Mouse (Mus musculus) pancreas, adult 10 weeks (tissue): ENCODE results near the gene Adgrg6. TPM values are rescaled to one million over a fixed set of nuclear protein-coding genes. Genes with fewer than 3 reads are reported as not detected.

Experiments
- polyA plus RNA-seq: library from polyadenylated mRNA; stranded (reverse); fragments of 350-450 nt; fragmentation: Illumina TruSeq; extraction: RNeasy Lipid Tissue Mini Kit (QIAGEN cat#74804); gene quantifications from one replicate; pipeline ENCODE4 v1.2.3, GENCODE M21; 2015; ENCODE audit warnings: low read depth, low replicate concordance; ENCODE audit not compliant: insufficient read depth

Gene Adgrg6
- 2.5 TPM for polyA plus RNA-seq

DNA sequence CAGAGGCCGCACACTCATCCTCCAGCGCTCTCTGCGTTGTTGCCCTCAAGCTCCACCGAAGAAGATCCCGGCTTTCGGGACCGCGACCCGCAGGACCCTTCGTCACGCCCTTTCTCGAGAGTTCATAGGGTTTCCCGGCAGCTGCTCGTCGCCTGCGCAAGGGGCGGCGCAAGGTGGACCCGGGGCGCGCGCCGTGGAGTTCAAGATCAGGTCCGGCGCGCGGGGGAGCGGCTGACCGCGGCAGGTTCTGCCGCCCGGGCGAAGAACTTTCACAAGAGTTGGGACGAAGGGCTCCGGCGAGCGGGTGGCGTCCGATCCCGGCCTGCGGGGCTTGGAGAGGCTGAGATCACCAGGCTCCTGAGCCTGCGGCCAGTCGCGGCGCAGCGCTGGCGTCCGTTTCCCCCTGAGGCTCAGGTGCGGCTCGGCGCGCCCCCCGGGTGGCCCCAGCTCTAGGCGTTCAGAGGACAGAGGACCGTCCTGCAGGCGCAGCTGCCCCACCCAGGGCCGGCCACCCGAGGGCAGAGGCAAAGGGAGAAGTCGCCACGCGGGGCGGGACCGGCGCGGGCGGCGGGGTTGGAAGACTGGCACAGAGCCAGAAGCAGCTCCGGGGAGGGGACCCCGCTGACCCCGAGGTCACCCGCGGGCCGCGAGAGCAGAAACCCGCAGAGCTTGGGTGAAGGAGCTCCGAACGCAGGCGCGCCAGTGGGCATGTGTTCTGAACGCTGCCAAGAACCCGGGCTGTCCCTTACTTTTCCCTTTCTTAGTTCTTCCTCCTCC, at the start of gene Adgrg6:
Gene Adgrg6, minus strand, starts transcription at position 719 of the 777 bp plus-strand sequence.

Other genes starting within 250 kb of the Adgrg6 start
- gene Vta1, start 159.9 kb upstream of the Adgrg6 start, polyA plus RNA-seq, result 9.2 TPM
- not detected for gene Nmbr, start 159.9 kb upstream of the Adgrg6 start, polyA plus RNA-seq
- gene Gje1, start 172.6 kb upstream of the Adgrg6 start, polyA plus RNA-seq, result not detected